Mouse (Mus musculus): ENCODE results near the gene Polr3gl.

Polr3gl gene

DNA sequence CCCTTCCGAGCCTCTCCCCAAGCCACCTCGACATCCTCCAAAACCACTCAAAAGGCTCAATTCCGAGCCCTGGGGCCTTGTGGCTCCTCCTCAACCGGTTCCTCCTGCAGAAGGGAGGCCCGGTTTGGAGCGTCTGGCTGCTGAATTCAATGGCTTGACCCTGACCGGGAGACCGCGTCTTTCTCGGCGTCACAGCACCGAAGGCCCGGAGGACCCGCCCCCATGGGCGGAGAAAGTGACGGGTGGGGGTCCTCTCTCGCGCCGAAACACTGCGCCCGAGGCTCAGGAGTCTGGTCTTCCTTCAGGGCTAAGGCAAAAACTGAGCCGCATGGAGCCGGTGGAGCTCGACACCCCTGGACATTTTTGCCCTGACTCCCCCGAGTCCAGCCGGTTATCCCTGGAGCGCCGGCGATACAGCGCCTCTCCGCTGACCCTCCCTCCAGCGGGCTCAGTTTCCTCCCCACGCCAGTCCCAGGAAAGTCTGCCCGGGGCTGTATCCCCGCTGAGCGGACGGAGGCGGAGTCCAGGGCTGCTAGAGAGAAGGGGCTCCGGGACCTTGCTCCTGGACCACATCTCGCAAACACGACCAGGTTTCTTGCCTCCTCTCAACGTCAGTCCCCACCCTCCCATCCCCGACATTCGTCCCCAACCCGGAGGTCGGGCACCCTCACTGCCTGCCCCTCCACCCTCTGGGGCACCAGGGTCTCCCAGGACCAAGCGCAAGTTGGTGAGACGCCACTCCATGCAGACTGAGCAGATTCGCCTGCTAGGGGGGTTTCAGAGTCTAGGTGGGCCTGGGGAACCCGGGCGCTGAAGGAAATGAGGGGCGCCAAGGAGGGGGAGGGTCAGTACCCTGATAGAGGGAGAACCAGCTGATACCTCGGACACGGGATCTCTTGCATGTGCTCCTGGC is 4.4 kb upstream of the Polr3gl start:
- peak; percentile 76 for DNase-seq (ENCODE audit: low spot score)

DNA sequence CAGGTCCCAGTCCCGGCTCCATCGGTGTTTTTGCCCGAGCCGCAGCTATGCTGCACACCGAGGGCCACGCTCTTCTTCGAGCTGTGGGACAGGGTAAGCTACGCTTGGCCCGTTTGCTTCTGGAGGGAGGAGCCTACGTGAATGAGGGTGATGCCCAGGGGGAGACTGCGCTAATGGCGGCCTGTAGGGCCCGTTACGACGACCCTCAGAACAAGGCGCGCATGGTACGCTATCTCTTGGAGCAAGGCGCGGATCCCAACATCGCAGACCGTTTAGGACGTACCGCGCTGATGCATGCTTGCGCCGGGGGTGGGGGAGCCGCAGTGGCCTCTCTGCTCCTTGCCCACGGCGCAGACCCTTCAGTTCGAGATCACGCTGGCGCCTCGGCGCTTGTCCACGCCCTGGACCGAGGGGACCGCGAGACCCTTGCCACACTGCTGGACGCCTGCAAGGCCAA is 3.5 kb upstream of the Polr3gl start:
- no peak for DNase-seq (ENCODE audit: low spot score)

DNA sequence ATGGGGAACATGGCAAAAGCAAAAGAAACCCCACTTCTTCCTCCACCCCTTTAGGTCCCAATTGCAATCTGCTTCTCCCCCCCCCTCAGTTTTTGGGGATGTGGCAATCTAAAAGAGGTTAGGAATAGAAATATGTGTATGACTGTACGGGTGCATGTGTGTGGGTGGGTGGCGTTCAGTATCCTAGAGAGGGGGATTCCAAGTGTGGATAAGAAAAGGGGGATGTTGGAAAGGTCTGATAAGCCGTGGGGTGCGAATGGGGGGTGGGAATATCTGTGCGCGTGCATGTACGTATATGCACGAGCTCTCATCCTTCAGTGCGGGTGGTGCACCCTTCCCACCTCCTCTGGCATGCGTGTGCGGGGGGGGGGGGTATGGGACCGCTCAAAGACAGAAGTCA is 2.9 kb upstream of the Polr3gl start:
- no peak for DNase-seq (ENCODE audit: low spot score)

DNA sequence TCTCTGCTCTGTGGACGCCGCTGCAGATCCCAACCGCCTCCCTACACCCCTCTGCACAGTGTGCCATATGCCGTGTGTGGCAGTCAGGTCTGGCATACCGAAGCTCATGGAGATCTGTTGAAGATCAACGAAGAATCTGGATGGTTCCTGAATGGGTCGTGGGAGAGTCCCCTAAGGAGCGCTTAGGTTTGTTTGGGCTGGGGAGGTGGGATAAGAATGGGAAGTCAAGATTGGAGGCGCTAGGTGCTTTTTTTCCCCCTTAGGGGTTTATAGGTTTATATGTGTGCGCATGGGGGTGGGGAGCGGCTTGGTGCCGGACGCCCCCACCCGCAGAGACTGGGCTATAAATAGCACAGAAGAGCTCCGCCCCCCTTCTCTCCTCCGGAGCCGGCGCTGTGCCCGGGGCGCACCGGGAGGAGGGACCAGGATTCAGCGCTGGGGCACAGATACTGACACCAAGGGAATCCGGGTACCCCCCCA is 2.3 kb upstream of the Polr3gl start, which contains the start of gene Ankrd34a:
Gene Ankrd34a (plus strand): TSS at position 409 of the 480 bp plus-strand sequence.
- peak; percentile 56 for DNase-seq (ENCODE audit: low spot score)

DNA sequence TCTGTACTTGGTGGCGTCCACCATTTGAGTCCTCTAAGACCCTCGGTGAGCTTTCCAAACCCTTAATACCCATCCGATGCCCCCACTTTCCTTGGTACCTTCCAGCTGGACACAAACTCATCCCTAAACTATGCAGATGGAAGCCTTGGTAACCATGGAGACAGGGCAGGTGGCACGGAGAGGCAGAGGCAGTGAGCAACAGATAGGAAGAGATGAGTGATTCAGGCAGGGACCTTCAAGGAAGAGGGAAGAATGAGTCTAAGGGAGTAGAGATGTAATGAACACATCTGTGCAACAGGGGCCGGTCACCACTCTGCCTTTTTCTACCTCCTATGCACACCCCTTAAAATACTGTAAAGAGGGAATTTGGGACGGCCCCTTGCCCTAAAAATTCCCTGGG is 1.7 kb upstream of the Polr3gl start:
- DNase-seq (ENCODE audit: low spot score), result no peak

DNA sequence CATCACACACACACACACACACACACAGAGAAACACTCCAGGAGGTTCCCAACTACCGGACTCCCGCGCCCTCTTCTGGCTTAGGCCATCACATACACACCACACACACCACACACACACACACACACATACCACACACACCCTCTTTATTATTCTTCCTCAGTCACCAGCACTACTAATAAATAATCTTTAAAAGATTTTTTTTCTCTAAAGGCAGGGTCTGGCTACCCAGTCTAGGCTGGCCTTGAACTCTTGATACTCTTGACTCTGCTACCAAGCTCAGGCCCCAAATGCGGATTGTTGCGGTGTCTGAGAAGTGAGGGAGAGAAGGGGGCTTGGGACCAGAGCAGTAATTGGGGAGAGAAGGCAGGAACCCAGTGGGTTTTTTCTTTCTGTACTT is 870 bp upstream of the Polr3gl start:
- DNase-seq (ENCODE audit: low spot score), result no peak

DNA sequence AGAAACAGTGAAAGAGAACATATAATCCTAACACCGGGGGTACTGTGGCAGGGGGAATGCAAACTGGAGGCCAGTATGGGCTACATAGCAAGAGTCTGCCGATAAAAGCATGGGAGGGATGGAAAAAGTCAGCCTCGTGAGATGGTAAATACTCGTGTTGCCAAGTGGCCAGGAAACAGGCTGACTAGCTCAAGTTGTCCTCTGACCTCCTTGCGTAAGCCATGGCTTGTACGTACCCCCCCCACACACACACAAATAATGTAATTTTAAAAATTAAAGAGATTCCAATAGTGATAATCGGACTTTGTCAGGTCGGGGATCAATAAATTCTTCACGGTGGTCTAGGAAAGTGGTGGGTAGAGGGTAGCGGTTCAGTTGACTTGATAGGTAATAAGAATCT is 607 bp downstream of the Polr3gl start:
- DNase-seq (ENCODE audit: low spot score), result no peak

DNA sequence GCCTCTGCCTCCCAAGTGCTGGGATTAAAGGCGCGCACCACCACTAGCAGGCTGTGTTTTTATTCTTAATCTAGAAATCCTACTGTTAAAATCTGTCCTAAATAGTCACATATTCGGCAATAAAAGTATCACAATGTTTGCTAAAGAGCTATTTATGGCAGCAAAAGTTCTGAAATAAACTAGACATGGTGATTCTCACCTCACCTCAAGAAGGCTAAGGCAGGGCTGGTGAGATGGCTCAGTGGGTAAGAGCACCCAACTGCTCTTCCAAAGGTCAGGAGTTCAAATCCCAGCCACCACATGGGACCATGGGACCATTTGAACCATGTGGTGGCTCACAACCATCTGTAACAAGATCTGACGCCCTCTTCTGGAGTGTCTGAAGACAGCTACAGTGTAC is 3.3 kb downstream of the Polr3gl start:
- no peak for DNase-seq (ENCODE audit: low spot score)

DNA sequence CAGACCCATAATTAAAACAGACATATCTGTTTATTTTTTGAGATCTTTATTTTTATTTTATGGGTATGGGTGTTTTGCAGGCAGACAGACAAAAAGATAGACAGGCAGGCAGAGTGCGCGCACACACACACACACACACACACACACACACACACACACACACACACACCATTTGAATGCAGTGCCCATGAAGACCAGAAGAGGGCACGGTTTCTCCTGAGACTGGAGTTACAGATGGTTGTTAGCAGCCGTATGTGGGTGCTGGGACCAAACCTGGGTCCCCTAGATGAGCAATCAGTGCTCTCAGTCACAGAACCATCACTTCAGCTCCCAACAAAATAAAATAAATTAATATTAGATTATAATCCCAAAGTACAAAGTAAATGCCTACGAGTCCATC is 10.6 kb downstream of the Polr3gl start:
- no peak for DNase-seq (ENCODE audit: low spot score)

DNA sequence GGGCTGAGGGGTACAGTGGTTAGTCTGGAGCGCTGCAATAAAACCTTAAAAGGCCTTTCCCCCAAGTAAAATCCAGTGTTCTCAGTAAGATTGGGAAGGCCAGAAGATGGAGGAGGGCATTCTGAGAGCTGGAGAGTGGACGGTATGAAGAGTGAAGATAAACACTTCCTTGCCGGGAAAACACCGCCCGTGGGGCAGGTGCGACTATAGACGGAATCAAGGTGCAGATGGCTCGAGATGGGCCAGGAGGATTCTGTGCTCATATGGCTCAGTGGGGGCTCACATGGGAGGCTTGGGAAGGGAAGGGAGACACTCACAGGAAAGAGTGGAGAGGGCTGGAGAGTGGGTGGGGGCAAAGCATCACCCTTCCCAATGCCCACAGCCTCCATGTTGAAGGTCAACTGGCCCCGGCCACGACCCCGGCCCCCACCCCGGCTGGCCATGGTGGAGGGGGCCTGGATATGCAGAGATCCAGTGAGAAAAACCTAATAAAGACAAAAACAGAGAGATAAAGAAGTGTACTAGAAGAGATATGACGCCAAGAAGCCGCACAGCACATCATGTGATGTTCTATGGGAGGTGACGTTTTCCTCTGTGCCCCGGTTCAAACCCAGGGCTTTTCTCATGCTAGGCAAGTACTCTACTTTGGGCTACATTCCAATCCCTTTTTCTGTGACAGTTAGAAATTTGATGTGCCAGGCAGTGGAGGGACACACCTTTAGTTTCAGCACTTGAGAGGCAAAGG is 12.0 kb downstream of the Polr3gl start:
- no peak for DNase-seq (ENCODE audit: low spot score)

DNA sequence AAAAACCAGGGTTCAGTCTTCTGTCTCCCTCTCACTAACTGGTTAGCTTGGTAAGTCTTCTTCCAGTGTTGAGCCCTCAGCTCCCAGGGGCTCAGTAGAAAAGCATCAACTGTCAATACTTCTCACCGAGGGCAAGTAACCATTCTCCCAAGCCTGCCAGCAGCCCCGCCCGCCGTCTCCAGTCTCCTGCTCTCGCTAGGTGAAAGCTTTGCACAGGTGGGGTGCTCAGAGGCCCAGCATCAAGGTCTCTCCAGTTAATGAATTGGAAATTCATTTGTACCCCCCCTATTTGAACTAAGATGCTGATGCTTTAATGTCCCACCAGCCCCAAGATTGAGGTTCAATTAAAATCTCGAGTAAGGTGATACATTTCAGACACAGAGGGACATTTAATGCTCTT is 12.8 kb downstream of the Polr3gl start:
- DNase-seq (ENCODE audit: low spot score), result no peak

DNA sequence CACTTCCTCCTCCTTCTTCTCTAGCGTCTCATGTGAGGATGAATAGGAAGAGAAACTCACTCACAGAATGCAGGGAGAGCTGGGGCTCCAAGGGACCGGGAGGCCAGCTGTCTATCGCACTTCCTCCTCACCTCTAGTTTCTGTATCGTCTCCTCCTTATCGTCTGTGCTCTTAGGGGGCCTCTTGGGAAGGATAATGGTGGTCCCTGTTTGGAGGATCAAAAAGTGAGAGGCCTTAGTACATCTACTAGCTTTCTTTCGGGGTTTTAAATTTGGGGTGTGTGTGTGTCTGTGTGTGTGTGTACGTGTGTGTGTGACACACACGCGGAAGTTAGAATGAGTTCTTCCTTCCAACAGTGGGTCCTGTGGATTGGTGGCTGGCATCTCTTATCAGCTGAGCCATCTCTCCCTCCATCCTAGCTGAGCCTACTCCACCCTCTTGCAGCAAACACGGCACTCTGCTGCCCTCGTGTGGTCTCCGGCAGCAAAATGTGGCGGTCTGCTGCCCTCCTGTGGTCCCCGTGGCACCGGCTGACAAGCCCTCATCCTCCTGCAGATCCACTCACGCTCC is 14.0 kb downstream of the Polr3gl start:
- peak; percentile 89 for DNase-seq (ENCODE audit: low spot score)

DNA sequence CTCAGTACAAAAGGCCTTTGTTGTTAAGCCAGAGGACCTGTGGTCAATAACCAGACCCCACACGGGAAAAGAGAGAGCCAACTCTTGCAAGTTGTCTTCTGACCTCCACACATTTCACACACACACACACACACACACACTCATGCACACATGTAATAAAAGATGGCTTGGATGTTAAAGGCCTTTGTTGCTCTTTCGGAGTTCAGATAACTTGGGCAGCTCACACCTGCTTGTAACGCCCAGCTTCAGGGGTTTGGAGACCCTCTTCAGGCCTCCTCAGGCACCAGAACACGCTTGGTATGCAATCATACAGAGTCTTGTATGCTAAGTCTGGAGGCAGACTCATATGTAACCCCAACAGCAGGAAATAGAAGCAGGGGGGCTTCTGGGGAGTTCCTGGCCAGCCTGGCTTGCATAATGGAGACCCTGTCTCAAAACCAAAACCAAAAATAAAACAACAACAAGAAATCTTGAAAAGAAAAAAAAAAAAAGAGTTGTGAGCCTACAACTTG is 14.7 kb downstream of the Polr3gl start:
- no peak for DNase-seq (ENCODE audit: low spot score)

DNA sequence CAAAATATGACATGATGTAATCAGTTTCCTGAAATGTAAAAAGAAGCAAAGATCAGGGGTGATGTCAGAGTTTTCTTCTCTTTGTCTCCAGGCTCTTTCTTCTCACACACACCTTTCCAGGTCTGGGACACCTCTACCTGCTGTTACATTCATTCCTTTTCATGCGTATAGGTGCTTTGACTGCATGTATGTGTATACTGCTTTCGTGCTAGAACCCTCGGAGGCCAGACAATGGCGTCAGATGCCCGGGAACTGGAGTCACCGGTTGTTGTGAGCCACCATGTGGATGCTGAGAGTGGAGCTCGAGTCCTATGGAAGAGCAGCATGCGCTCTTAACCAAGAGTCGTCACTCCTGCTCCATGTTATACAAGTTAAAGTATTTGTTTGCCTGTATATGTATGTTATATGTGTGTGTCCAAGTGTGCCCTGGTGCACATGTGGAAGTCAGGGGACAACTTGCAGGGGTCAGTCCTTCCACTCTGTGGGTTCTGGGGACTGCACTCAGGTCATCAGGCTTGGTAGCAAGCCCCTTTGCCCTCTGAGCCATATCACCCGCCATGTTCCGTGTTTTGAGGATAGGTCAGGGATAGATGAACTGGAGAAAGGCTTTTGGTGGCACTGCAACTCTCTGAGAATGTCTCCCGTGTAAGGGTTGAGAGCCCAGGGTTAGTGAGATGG is 15.3 kb downstream of the Polr3gl start:
- no peak for DNase-seq (ENCODE audit: low spot score)

DNA sequence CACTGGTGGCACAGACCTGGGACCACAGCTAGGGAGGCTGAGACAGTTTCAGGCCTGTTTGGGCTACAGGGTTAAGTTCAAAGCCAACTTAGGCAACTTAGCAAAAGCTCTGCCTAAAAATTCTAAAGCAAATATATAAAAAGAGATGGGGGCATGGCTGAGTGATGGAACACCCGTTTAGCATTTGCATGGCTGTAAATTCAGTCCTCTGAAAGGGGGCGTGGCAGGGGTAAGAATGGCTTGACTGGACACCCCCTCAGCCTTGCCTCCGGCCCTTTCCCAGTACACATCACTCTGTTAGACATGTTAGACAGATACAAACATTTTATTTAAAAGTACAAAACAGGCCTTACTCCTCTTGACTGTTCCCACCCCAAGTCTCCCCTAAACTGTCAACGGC is 16.4 kb downstream of the Polr3gl start:
- no peak for DNase-seq (ENCODE audit: low spot score)

DNA sequence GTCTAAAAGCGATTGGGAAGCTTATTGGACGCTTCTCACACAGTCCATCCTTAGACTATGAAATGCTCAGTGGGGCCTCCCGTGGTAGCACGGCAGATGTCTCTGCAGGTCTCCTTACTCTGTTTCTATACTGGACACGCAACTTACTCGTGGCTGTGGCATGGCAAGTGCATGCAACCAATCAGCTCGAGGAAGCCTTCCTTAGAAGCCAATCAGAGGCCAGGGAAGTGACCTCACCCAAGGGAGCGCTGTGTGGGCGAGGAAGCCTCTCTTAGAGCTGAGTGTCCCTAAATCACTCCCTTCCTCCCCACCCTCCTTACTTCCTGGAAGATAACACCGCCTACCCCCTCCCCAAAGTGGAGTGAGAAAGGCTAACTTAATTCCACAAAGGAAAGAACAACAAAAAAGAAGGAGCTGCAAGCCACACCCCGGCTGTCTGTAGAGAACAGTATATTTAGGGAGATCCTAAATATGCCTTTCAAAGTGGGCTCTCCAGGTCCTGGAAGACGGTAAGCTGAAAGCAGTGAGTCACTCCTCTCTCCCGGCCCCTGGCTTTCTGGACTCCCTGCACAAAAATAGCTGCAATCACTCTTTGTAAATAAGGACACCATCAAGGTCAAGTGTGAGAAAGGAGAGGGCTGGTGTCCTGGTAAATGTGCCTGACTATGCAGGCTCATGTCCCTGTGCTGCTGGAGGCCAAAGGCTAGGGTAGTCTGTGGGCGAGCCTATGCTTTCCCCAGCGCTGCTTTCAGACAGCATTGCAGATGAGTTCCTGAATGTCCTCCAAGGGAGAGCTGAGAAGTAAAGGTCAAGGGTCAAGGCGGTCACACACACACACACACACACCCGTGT is 17.1 kb downstream of the Polr3gl start, which contains the start of gene Gm16253:
Gene Gm16253 (plus strand): TSS at position 295 of the 852 bp plus-strand sequence.
- DNase-seq (ENCODE audit: low spot score), result peak; percentile 82

DNA sequence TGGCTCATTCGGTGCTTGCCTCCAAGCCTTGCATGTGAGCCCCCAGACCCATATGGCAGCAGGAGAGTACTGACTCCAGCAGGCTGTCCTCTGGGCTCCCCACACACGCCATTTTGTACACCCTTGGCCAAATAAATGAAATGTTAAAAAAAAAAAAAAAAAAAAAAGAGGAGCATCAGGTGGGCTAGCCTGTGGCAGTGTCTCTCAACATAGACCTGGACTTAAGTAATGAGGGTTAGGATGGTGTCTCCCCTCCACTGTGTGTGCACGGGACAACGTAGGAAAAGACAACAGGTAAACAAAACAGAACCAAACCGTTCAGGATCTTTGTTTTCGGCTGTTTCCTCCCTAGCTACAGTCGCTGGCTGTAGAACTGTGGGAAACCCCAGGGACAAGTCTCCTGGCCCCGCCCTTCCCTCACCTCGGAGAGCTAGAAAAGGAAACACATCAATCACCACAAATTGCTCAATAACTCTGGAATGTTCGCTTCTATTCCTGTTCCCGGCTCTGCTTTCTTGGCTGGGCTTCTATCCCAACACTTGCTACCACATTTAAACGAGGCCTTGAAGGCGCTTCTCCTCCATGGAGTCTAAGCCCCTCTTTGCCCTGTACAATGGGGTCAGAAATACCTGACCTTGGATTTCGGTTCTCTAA is 17.8 kb downstream of the Polr3gl start:
- DNase-seq (ENCODE audit: low spot score), result peak; percentile 71

DNA sequence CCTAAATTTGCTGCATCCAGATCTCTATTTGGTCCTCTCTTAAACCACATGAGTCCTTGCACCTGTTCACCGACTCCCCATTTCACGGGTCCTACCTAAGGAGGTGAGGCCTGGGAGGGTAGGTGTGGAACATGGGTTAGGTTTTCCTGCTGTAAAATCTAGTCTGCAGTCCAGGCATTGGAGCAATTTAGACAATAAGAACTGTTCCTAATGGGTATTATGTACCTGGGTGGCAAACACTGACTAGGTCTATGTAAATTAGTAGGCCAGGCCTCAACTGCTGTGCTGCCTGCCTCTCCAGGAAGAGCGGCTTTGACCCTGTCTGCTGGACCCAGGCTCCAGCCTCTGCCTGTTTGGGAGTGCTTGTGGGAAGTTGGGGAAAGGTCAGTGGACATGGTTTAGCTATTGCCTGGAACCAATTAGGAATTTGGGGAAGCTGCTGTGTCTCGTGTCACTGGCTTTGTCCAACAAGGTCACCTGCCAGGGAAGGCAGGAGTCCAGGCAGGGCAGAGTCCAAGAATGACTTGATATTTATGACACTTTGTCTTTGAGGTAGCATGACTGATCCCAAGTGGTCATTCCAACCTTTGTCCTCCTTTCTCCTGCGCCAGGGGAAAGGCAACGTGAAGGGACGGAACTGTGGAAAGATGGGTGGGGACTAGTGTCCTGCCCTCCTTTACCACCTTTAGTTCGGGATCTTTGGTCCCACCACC is 18.6 kb downstream of the Polr3gl start:
- no peak for DNase-seq (ENCODE audit: low spot score)

All from ovary, postnatal 36 days (tissue).